Mouse (Mus musculus) forebrain, embryonic 14.5 days (tissue): ENCODE data around the gene Zfp335. TPM values are rescaled to one million over a fixed set of nuclear protein-coding genes. Genes with fewer than 3 reads are reported as not detected.

ENCODE experiments used
- ATAC-seq: fragments of 200-750 bp; cut with Nextera tagmentation; 2 replicates; pipeline ENCODE4 v1.8.0; 2017; ENCODE audit warnings: mild to moderate bottlenecking, moderate library complexity
- DNase-seq: peaks from one replicate; pipeline ENCODE4 v3.0.0-alpha.2; 2015; ENCODE audit warnings: low spot score
- H3K27ac ChIP-seq: fragments of 300-500 bp; sonication (generic); 2 replicates; pipeline ENCODE4 v1.5.1; 2014; ENCODE audit warnings: low read depth, mild to moderate bottlenecking, control low read depth, low read length, moderate library complexity
- H3K27me3 ChIP-seq: fragments of 300-500 bp; sonication (generic); replicated peaks from 2 replicates; pipeline ENCODE4 v1.6.1; 2014; ENCODE audit warnings: low read length, control low read depth, mixed read lengths; ENCODE audit not compliant: control insufficient read depth, insufficient read depth
- H3K36me3 ChIP-seq: fragments of 300-500 bp; sonication (generic); 2 replicates; pipeline ENCODE4 v1.6.1; 2014; ENCODE audit warnings: low read length, control low read depth; ENCODE audit not compliant: control insufficient read depth, insufficient read depth
- H3K4me1 ChIP-seq: fragments of 300-500 bp; sonication (generic); 2 replicates; pipeline ENCODE4 v1.6.1; 2014; ENCODE audit warnings: antibody characterized with exemption, low read length, control low read depth; ENCODE audit not compliant: control insufficient read depth, insufficient read depth
- H3K4me2 ChIP-seq: fragments of 300-500 bp; sonication (generic); 2 replicates; pipeline ENCODE4 v1.6.1; 2014; ENCODE audit warnings: mild to moderate bottlenecking, control low read depth, low read length
- H3K4me3 ChIP-seq: fragments of 300-500 bp; sonication (generic); 2 replicates; pipeline ENCODE4 v1.5.1; 2014; ENCODE audit warnings: low read depth, low read length, control low read depth
- H3K9ac ChIP-seq: fragments of 300-500 bp; sonication (generic); 2 replicates; pipeline ENCODE4 v1.6.1; 2014; ENCODE audit warnings: mild to moderate bottlenecking, low read length, control low read depth, moderate library complexity
- H3K9me3 ChIP-seq: fragments of 300-500 bp; sonication (generic); replicated peaks from 2 replicates; pipeline ENCODE4 v1.6.1; 2016; ENCODE audit warnings: low read length, control low read depth, mixed read lengths; ENCODE audit not compliant: control insufficient read depth
- WGBS: fragments of 180-500 bp; shearing (Covaris S2); extraction: QIAGEN DNeasy Blood & Tissue Kit; methylation state at CpG from one replicate; pipeline ENCODE4 v1.1.7; 2014; 5-methylcytosine and 5-hydroxymethylcytosine counted together
- polyA plus RNA-seq: library from polyadenylated mRNA; unstranded; fragments of >200 nt; fragmentation: Nextera tagmentation; extraction: Ambion mirVana; gene quantifications from 2 replicates; pipeline ENCODE4 v1.2.1, GENCODE M21; 2014

Gene Zfp335
- 8.9 and 13.4 TPM in 2 replicates for polyA plus RNA-seq

DNA sequence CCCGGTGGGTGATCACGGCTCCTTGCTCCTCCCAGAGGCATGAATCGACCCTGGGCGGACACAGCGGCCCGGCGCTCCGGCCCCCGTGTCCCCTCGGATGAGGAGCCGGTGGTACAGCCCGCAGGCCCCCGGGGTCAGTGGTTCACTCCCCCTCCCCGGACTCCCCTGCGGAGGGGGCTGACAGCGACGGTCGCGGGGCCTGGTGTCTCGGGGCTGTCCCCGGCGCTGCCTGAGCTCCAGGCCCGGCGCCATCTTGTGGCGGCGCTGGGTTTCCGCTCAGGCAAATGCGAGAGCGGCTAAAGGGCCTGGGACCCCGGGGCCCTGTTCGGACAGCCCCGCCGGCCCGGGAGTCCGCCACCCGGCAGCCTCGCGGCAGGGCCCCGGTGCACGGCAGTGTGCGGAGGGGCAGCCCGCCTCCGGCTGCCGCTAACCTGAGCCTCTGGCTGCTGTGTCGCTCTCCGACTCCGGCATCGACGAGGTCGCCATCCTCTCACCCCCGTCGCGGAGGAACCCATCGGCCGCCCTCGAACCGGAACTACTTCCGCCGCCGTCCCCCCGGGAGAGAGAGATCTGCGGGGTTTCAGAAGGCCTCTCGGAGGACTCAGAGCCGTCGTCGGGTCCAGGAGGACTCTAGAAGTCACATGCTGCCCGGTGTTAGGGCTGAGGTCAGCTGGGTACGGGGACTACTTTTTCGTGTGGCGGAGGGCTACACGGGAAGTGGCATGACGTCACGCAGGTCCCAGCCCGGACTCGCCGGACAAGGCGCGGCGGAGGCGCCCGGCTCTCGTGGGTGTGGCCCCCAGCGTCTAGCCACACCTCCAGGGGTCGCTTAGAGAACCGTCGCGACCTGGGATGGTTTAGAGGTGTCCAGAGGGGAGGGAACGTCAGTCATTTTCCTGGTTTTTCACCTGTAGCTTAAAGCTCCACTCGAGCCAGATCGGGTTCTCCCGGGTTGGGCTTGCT is at the start of gene Zfp335:
Gene Zfp335, minus strand, starts transcription at position 672 of the 963 bp plus-strand sequence.
- WGBS, result under 1% methylated on average over 89 of the region's 91 CpGs
- ATAC-seq, result peak; percentile 92
- DNase-seq, result peak; percentile 95
- peak within 1 kb of the TSS; percentile 81 for H3K4me3 ChIP-seq
- peak within 1 kb of the TSS; percentile 99 for H3K27ac ChIP-seq
- peak within 1 kb of the TSS; percentile 87 for H3K4me2 ChIP-seq
- H3K9me3 ChIP-seq, result 0 out of 2 replicates have a peak, but pooled peaks cover under 1% of the 10 kb centered on the region
- H3K9ac ChIP-seq, result peak within 1 kb of the TSS; percentile 96
- no peaks in the 10 kb centered on the region for H3K27me3 ChIP-seq
- H3K36me3 ChIP-seq, result peaks cover 34% of the 10 kb centered on the region
- H3K4me1 ChIP-seq, result peaks cover 14% of the 10 kb centered on the region

- peak; percentile 77 for DNase-seq
- H3K9me3 ChIP-seq, result no peaks in the 10 kb centered on the region
- 2% methylated on average over 28 of the region's 54 CpGs for WGBS
- peaks cover 1% of the 10 kb centered on the region; the same call in 1 of the 2 replicates for H3K27me3 ChIP-seq
- peak within 1 kb of the TSS; percentile 54 for H3K4me3 ChIP-seq
- peak; percentile 64 for ATAC-seq
- H3K27ac ChIP-seq, result peak within 1 kb of the TSS; percentile 44; the same call in 1 of the 2 replicates
- peak within 1 kb of the TSS; percentile 68 for H3K9ac ChIP-seq
- H3K4me1 ChIP-seq, result peaks cover 3% of the 10 kb centered on the region; the same call in 1 of the 2 replicates
- H3K4me2 ChIP-seq, result peak within 1 kb of the TSS; percentile 56
- no peaks in the 10 kb centered on the region for H3K36me3 ChIP-seq
Observed at GRCm38 (mm10) chr2:164960716-164961441, 49.3 kb upstream of the Zfp335 start, which contains the start of gene Slc12a5. Gene Slc12a5, plus strand, starts transcription at chr2:164960802.

- no peak overlapping the region for H3K9ac ChIP-seq
- H3K4me1 ChIP-seq, result no peaks in the 10 kb centered on the region
- 67% methylated on average over 9 of the region's 9 CpGs for WGBS
- DNase-seq (no peak), ATAC-seq (no peak)
- H3K27ac ChIP-seq, result no peak overlapping the region
- no peaks in the 10 kb centered on the region for H3K36me3 ChIP-seq
- H3K4me3 ChIP-seq, result no peak overlapping the region
- H3K4me2 ChIP-seq, result no peak overlapping the region
- H3K9me3 ChIP-seq, result no peaks in the 10 kb centered on the region
- H3K27me3 ChIP-seq, result 0 out of 2 replicates have a peak, but pooled peaks cover 3% of the 10 kb centered on the region
Observed at GRCm38 (mm10) chr2:164957548-164958315, 46.2 kb upstream of the Zfp335 start.

DNA sequence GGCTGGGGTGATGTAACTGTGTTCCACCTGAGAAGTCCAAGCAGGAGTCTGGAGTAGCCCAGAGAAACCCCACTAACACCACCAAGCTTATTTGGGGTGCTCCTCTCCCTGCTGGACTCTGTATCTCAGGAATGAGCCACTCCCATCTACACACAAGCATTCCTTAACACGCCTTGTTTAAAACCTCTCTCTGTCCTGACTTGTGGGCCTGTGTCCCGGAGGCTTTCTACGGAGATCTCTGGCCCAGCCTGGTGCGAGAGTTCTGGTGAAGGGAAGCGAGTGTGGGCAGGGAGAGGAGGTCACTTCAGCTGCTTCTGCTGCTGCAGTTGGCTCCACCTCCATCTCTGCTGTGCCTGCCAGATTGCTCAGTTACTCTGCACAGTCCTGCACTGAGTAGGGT is 44.6 kb upstream of the Zfp335 start:
- no peaks in the 10 kb centered on the region for H3K9me3 ChIP-seq
- no peak for DNase-seq
- no peak overlapping the region for H3K9ac ChIP-seq
- H3K27ac ChIP-seq, result no peak overlapping the region
- H3K4me3 ChIP-seq, result no peak overlapping the region
- no peak for ATAC-seq
- H3K4me2 ChIP-seq, result no peak overlapping the region
- H3K36me3 ChIP-seq, result no peaks in the 10 kb centered on the region
- H3K27me3 ChIP-seq, result peaks cover 6% of the 10 kb centered on the region; the same call in 1 of the 2 replicates
- no peaks in the 10 kb centered on the region for H3K4me1 ChIP-seq
- 71% methylated on average over 5 of the region's 5 CpGs for WGBS

GRCm38 (mm10) chr2:164955725-164956124 is 44.2 kb upstream of the Zfp335 start:
- no peaks in the 10 kb centered on the region for H3K4me1 ChIP-seq
- no peak for DNase-seq
- no peak for ATAC-seq
- H3K4me2 ChIP-seq, result no peak overlapping the region
- no peak overlapping the region for H3K4me3 ChIP-seq
- H3K27me3 ChIP-seq, result peaks cover 11% of the 10 kb centered on the region
- no peak overlapping the region for H3K9ac ChIP-seq
- no peaks in the 10 kb centered on the region for H3K9me3 ChIP-seq
- WGBS, result 66% methylated on average over 4 of the region's 4 CpGs
- no peaks in the 10 kb centered on the region for H3K36me3 ChIP-seq
- no peak overlapping the region for H3K27ac ChIP-seq

DNA sequence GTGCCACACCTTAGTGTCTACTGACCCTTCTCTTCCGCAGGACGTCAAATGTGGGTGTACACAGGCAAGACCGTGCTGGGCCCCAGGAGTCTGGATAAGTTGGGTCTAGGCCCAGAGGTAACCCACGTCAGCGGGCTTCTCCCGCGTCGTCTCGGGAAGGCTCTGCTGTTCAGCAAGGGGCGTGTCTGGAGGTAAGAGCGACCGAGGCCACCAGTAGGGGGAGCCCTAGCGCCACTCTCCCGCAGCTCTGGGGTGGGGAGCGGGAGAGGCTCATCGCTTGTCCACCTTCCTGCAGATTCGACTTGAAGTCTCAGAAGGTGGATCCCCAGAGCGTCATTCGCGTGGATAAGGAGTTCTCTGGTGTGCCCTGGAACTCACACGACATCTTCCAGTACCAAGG is 41.7 kb upstream of the Zfp335 start:
- H3K27ac ChIP-seq, result no peak overlapping the region
- H3K4me2 ChIP-seq, result peak overlapping the region; percentile 15; the same call in 1 of the 2 replicates
- no peak overlapping the region for H3K4me3 ChIP-seq
- 1% methylated on average over 21 of the region's 21 CpGs for WGBS
- H3K9me3 ChIP-seq, result no peaks in the 10 kb centered on the region
- DNase-seq (peak; percentile 84), ATAC-seq (peak; percentile 85)
- H3K27me3 ChIP-seq, result peaks cover 36% of the 10 kb centered on the region
- no peaks in the 10 kb centered on the region for H3K4me1 ChIP-seq
- no peaks in the 10 kb centered on the region for H3K36me3 ChIP-seq
- no peak overlapping the region for H3K9ac ChIP-seq

- no peak overlapping the region for H3K27ac ChIP-seq
- DNase-seq (no peak), ATAC-seq (no peak)
- H3K9me3 ChIP-seq, result no peaks in the 10 kb centered on the region
- H3K27me3 ChIP-seq, result peaks cover 43% of the 10 kb centered on the region
- 38% methylated on average over 13 of the region's 13 CpGs for WGBS
- no peaks in the 10 kb centered on the region for H3K4me1 ChIP-seq
- H3K36me3 ChIP-seq, result no peaks in the 10 kb centered on the region
- no peak overlapping the region for H3K4me3 ChIP-seq
- H3K4me2 ChIP-seq, result no peak overlapping the region
- no peak overlapping the region for H3K9ac ChIP-seq
Observed at GRCm38 (mm10) chr2:164952448-164952847, 40.9 kb upstream of the Zfp335 start.

DNA sequence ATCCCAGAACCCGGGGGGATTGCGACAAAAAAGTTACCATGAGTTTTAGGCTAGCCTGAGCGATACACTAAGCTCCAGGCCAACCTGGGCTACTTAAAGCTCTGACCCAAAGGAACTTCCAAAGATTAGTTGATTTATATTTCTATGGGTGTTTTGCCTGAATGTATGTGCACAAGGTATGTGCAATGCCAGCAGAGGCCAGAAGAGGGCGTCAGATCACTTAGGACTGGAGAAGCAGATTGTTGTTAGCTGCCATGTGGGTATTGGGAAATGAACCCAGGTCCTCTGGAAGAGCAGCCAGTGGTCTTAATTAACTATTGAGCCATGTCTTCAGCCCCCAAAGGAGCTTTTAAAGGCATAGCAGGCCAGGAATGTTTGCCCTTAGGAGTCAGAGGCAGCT is 40.2 kb upstream of the Zfp335 start:
- 81% methylated on average over 4 of the region's 4 CpGs for WGBS

More for the DNA sequence above, 40.2 kb upstream of the Zfp335 start:
- Histone ChIP-seq H3K4me2 (no peak overlapping the region), H3K4me1 (no peaks in the 10 kb centered on the region), H3K9me3 (no peaks in the 10 kb centered on the region), H3K36me3 (no peaks in the 10 kb centered on the region), H3K4me3 (no peak overlapping the region), H3K27ac (no peak overlapping the region), H3K27me3 (peaks cover 50% of the 10 kb centered on the region), H3K9ac (no peak overlapping the region)
- ATAC-seq (no peak), DNase-seq (no peak)
